Mouse (Mus musculus): Measurements from ENCODE around the gene Rxrg. TPM values are rescaled to one million over a fixed set of nuclear protein-coding genes. Genes with fewer than 3 reads are reported as not detected.

Rxrg gene
- polyA plus RNA-seq, 1 experiment, result 0.13 TPM

DNA sequence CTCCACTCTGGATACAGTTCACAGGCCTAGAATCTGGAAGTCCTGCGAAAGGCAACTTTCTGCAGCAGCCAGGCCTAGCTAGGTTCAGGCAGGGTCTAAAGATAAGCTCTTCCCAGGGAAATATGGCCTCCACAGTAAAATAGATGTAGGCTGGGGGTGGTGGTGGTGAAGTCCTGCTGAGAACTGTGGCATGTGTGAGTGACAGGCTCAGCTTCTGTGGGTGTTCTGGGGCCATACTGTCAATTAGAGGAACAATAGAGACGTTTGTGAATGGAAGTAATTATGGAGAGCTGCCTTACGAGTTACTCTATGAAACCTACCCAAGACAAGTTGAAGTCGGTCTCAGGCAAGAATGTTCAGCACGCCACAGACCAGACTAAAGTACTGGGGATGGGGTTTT is 65.0 kb downstream of the Rxrg start:
- H3K4me1 ChIP-seq (ENCODE audit: control insufficient read depth, insufficient read depth, insufficient read length, low read length), result peaks cover 4% of the 10 kb centered on the region; the same call in 1 of the 2 replicates
- no peak overlapping the region for H3K4me3 ChIP-seq (ENCODE audit: low read depth, low read length)
- 71% methylated on average over 5 of the region's 5 CpGs for WGBS
- peaks cover 9% of the 10 kb centered on the region; the same call in 1 of the 2 replicates for H3K27me3 ChIP-seq (ENCODE audit: control insufficient read depth, insufficient read depth, low read length)
- no peak for TF ChIP-seq POLR2A (IDR thresholded peaks at IDR 0.05; ENCODE audit: low read depth, low read length)
- no peak for TF ChIP-seq CTCF (IDR thresholded peaks at IDR 0.05; ENCODE audit: extremely low read depth, insufficient read length, insufficient replicate concordance, low read depth, low read length)
- H3K36me3 ChIP-seq (ENCODE audit: control insufficient read depth, insufficient read depth, low read length), result no peaks in the 10 kb centered on the region
- H3K27ac ChIP-seq (ENCODE audit: insufficient read depth, low read depth, low read length), result no peak overlapping the region

DNA sequence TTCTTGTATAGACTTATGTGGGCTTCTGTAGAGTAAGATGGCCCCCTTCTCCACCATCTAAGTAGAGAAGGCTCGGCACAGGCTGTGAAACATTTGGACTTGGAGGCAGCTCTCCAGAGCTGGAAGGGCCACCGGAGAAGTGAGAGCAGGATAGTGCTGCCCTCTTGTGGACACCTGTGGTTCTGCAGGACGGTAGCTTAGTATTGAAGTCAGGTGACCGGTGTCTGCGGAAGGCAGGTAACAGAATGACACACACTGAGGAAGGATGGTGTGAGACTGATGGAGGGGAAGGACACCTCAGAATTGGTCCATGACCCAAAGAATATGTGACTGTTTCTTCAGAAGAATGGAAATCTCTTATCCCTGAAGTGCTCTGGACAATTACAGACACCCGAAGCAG is 71.6 kb downstream of the Rxrg start:
- TF ChIP-seq CTCF (IDR thresholded peaks at IDR 0.05; ENCODE audit: extremely low read depth, insufficient read length, insufficient replicate concordance, low read depth, low read length), result peak; percentile 83; the same call in 1 of the 2 replicates
- no peak for TF ChIP-seq POLR2A (IDR thresholded peaks at IDR 0.05; ENCODE audit: low read depth, low read length)
- H3K4me3 ChIP-seq (ENCODE audit: low read depth, low read length), result no peak overlapping the region
- no peaks in the 10 kb centered on the region for H3K27me3 ChIP-seq (ENCODE audit: control insufficient read depth, insufficient read depth, low read length)
- H3K36me3 ChIP-seq (ENCODE audit: control insufficient read depth, insufficient read depth, low read length), result no peaks in the 10 kb centered on the region
- H3K4me1 ChIP-seq (ENCODE audit: control insufficient read depth, insufficient read depth, insufficient read length, low read length), result no peaks in the 10 kb centered on the region
- 39% methylated on average over 6 of the region's 6 CpGs for WGBS
- no peak overlapping the region for H3K27ac ChIP-seq (ENCODE audit: insufficient read depth, low read depth, low read length)

DNA sequence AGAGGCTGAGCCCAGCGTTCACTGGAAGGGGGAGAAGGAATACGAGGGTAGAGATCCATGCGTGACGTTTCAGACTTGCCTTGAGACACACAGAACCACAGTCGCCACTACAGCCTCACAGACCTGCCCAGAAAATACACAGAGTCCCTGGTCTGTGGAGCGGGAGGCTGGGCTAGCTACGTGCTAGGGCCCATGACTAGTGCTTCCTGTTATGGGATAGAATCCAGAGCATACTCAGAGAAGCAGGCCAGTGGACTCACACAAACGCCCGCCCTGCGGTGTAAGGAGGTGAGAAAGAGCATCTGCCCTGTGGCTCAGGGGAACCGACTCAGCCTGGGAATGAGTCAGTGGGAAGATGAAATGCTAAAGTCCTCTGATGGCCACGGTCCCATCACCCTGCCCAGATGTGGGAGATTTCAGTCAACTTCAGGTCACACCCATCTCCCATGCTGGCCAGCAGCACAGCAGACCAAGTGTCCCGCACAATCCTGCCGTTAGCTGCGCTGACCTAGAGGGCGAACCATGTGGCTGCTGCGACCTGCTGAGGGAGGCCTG is 74.3 kb downstream of the Rxrg start:
- TF ChIP-seq POLR2A (IDR thresholded peaks at IDR 0.05; ENCODE audit: low read depth, low read length) (no peak), CTCF (IDR thresholded peaks at IDR 0.05; ENCODE audit: extremely low read depth, insufficient read length, insufficient replicate concordance, low read depth, low read length) (no peak)
- H3K4me1 ChIP-seq (ENCODE audit: control insufficient read depth, insufficient read depth, insufficient read length, low read length), result no peaks in the 10 kb centered on the region
- H3K27me3 ChIP-seq (ENCODE audit: control insufficient read depth, insufficient read depth, low read length), result no peaks in the 10 kb centered on the region
- WGBS, result 10% methylated on average over 17 of the region's 17 CpGs
- H3K27ac ChIP-seq (ENCODE audit: insufficient read depth, low read depth, low read length), result no peak overlapping the region
- H3K4me3 ChIP-seq (ENCODE audit: low read depth, low read length), result no peak overlapping the region
- no peaks in the 10 kb centered on the region for H3K36me3 ChIP-seq (ENCODE audit: control insufficient read depth, insufficient read depth, low read length)

DNA sequence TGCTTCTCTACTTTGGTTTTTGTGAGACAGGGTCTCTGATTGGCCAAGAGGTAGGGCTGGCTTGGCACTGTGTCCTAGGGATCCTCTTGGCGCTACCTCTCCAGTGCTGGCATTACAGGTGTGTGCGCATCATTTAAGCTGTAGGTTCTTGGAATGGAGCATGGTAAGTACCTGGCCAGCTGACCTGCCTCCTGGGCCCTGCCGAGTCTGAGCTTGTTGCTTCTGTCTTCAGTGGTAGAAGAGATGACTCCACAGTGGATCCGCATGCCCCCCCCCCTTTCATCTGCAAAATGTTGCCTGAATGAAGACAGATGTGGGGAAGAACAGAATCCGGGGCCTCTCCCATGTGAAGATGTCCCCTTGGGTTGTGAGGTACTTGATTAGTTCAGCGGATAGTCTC is 80.9 kb downstream of the Rxrg start:
- TF ChIP-seq CTCF (IDR thresholded peaks at IDR 0.05; ENCODE audit: extremely low read depth, insufficient read length, insufficient replicate concordance, low read depth, low read length), result no peak
- TF ChIP-seq POLR2A (IDR thresholded peaks at IDR 0.05; ENCODE audit: low read depth, low read length), result no peak
- H3K27me3 ChIP-seq (ENCODE audit: control insufficient read depth, insufficient read depth, low read length), result no peaks in the 10 kb centered on the region
- H3K4me1 ChIP-seq (ENCODE audit: control insufficient read depth, insufficient read depth, insufficient read length, low read length), result no peaks in the 10 kb centered on the region
- H3K4me3 ChIP-seq (ENCODE audit: low read depth, low read length), result no peak overlapping the region
- no peak overlapping the region for H3K27ac ChIP-seq (ENCODE audit: insufficient read depth, low read depth, low read length)
- 93% methylated on average over 6 of the region's 6 CpGs for WGBS
- H3K36me3 ChIP-seq (ENCODE audit: control insufficient read depth, insufficient read depth, low read length), result no peaks in the 10 kb centered on the region

DNA sequence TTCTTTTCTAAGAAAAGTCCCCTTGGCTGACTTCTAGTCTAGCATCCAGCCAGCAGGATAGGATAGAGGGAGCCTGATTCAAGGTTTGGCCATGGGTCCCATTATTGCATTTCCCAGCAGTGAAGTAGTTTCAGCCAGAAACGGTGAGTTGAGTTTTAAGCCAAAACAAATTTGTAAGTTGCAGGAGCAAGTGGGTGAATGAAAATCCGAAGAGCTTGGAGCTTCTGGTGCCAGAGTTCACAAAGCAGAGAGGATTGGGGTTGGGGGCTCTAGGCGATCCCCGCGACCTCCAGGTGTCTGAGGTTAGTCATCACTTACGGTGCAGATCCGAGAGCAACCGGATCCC is 89.8 kb downstream of the Rxrg start:
- Histone ChIP-seq H3K36me3 (ENCODE audit: control insufficient read depth, insufficient read depth, low read length) (no peaks in the 10 kb centered on the region), H3K27ac (ENCODE audit: insufficient read depth, low read depth, low read length) (no peak overlapping the region), H3K4me3 (ENCODE audit: low read depth, low read length) (peak overlapping the region; percentile 38; the same call in 1 of the 2 replicates), H3K4me1 (ENCODE audit: control insufficient read depth, insufficient read depth, insufficient read length, low read length) (no peaks in the 10 kb centered on the region), H3K27me3 (ENCODE audit: control insufficient read depth, insufficient read depth, low read length) (peaks cover 48% of the 10 kb centered on the region)
- TF ChIP-seq CTCF (IDR thresholded peaks at IDR 0.05; ENCODE audit: extremely low read depth, insufficient read length, insufficient replicate concordance, low read depth, low read length) (no peak), POLR2A (IDR thresholded peaks at IDR 0.05; ENCODE audit: low read depth, low read length) (no peak)
- 2% methylated on average over 8 of the region's 8 CpGs for WGBS

DNA sequence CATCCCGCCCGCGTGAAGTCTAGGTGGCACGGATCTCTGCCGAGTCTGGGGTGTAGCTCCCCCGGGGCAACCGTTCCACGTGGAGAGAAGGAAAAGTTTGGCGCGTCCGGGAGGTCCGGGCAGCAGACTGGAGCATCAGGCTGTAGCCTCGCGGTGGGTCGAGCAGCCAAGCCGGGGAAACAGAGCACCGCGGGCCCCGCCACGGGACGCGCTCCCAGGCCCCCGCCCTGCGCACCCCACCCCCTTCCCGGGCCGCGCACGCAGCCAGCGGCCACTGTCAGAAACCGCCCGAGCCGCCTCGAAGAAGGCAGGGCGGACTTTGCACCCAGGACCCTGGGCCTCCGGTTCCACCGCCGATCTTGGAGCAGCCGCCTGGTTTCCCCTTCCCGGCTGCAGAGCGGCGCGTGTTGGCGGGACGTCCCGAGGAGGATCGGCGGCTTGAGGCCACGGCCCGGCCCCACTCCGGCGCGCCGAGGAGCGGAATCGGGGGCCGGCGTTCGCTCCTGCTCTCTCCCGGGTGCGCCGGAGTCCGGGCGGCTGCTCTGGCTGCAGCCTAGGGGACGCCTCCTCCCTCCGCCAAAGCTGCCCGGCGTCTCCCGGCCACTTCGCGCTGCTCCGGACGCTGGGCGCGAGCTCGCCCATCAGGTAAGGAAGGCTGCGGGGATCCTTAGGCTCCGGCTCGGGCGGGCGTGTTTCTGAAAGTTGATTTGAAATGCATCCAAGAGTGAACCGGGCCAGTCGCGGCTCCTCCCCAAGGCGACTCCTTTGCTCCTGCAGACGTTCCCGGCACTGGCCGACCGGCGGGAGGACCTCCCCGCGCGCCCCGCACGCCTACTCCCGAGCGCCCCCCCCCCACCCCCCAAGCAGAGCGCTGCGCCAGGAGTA is 90.4 kb downstream of the Rxrg start:
- Histone ChIP-seq H3K27me3 (ENCODE audit: control insufficient read depth, insufficient read depth, low read length) (peaks cover 50% of the 10 kb centered on the region), H3K4me3 (ENCODE audit: low read depth, low read length) (peak overlapping the region; percentile 38), H3K27ac (ENCODE audit: insufficient read depth, low read depth, low read length) (no peak overlapping the region), H3K4me1 (ENCODE audit: control insufficient read depth, insufficient read depth, insufficient read length, low read length) (no peaks in the 10 kb centered on the region), H3K36me3 (ENCODE audit: control insufficient read depth, insufficient read depth, low read length) (no peaks in the 10 kb centered on the region)
- TF ChIP-seq CTCF (IDR thresholded peaks at IDR 0.05; ENCODE audit: extremely low read depth, insufficient read length, insufficient replicate concordance, low read depth, low read length), result no peak
- no peak for TF ChIP-seq POLR2A (IDR thresholded peaks at IDR 0.05; ENCODE audit: low read depth, low read length)
- 2% methylated on average over 97 of the region's 98 CpGs for WGBS

DNA sequence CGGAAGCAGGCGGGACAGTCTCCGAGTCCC is 90.9 kb downstream of the Rxrg start, which contains the start of gene Lmx1a:
Lmx1a (plus strand) TSS at position 6 of the 30 bp plus-strand sequence.
- Histone ChIP-seq H3K36me3 (ENCODE audit: control insufficient read depth, insufficient read depth, low read length) (no peaks in the 10 kb centered on the region), H3K27ac (ENCODE audit: insufficient read depth, low read depth, low read length) (no peak within 1 kb of the TSS), H3K4me3 (ENCODE audit: low read depth, low read length) (peak within 1 kb of the TSS; percentile 38), H3K27me3 (ENCODE audit: control insufficient read depth, insufficient read depth, low read length) (peaks cover 52% of the 10 kb centered on the region), H3K4me1 (ENCODE audit: control insufficient read depth, insufficient read depth, insufficient read length, low read length) (no peaks in the 10 kb centered on the region)
- no peak for TF ChIP-seq CTCF (IDR thresholded peaks at IDR 0.05; ENCODE audit: extremely low read depth, insufficient read length, insufficient replicate concordance, low read depth, low read length)
- no peak for TF ChIP-seq POLR2A (IDR thresholded peaks at IDR 0.05; ENCODE audit: low read depth, low read length)
- 0% methylated on average over 3 of the region's 3 CpGs for WGBS

Other genes starting within 250 kb of the Rxrg start
- 33.8 and 112 TPM in 2 replicates for gene Aldh9a1, start 248.4 kb upstream of the Rxrg start, polyA plus RNA-seq (2012; rRNA removed)
- gene Mgst3, start 204.5 kb upstream of the Rxrg start, polyA plus RNA-seq (2012; rRNA removed), result 1,045 and 1,081 TPM in 2 replicates
- gene Lrrc52, start 131.6 kb upstream of the Rxrg start, polyA plus RNA-seq (2012; rRNA removed), result not detected in 2 replicates
- gene Lmx1a, start 90.9 kb downstream of the Rxrg start, polyA plus RNA-seq (2012; rRNA removed), result 0.35 and 0.41 TPM in 2 replicates